Mouse (Mus musculus) CD4-positive, CD25-positive, alpha-beta regulatory T cell, adult 4 months (primary cell): ENCODE data around the gene Spata31d1b. TPM values are rescaled to one million over a fixed set of nuclear protein-coding genes. Genes with fewer than 3 reads are reported as not detected.
"Not testable (repeated sequence)": the region's sequence is repeated elsewhere in the genome, so short reads cannot be mapped to it uniquely, and the experiment has no call there.

Experiments used
- ATAC-seq: one replicate; pipeline ENCODE4 v1.8.0; 2017
- polyA plus RNA-seq, 2 experiments: library from polyadenylated mRNA; unstranded; fragments of 100-300 nt; shearing (Covaris generic); gene quantifications; one replicate each; pipeline ENCODE4 v1.2.1; 2017

Spata31d1b gene
- polyA plus RNA-seq, 2 experiments from 2014 or later, result not detected

DNA sequence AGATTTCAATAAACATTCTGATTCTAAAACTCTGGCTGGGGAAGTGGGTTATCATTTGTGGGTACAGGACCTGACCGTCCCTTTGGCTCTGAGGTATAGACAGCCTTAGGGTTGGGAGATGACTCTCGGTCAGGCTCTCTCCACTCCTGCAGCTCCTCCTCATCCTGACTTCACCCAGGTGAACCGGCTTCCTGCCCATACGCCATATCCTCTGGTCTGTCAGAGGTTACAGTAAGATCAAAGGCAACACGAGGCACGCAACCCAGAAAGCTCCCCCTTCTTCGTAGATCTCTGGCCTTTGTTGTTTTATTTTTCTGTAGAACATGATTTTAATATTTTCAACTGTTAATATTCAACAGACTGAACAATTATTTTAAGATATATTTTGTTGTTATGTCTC, 16.3 kb upstream of the Spata31d1b start:
- ATAC-seq, result peak; percentile 92

DNA sequence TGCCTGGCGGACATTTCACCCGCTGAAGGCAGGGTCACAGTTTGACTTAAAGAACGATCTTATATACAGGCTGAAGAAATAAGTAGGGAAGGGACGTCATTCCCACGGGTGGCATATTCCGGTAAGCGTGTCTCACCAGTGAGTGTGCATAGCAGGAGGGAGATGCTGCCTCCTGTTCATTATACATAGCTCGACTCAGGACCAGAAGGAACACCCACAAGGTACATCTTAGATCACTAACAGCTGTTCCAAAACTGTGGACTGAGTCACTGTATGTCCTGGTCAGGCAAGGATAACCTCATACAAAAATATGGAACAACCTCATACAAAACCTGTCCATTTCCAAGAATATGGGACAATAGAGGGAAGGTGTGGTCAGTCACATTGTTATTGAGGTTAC, 13.0 kb upstream of the Spata31d1b start:
- ATAC-seq, result no peak

DNA sequence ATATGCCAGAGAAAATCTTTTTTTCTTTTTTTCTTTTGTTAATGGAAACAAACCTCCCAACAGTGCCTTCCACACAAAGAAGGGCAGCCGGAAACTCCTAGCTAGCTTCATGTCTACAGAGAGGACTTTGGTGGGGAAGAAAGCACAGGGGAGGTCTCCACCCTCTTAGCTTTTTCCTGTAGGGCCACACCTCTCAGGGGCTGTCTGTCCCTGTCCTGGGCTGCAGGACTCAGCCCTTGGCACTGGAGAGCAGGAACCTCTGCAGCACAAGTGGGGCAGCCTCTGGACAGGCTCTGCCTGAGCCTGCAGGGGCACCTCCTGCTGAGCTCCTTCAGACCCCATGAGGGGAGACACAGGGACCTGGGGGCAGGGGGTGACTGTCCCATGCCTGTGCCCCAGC, 11.9 kb upstream of the Spata31d1b start:
- ATAC-seq, result not testable (repeated sequence)

- no peak for ATAC-seq
These were observed 8.6 kb upstream of the Spata31d1b start for GRCm38 (mm10) chr13:59703514-59703913.

DNA sequence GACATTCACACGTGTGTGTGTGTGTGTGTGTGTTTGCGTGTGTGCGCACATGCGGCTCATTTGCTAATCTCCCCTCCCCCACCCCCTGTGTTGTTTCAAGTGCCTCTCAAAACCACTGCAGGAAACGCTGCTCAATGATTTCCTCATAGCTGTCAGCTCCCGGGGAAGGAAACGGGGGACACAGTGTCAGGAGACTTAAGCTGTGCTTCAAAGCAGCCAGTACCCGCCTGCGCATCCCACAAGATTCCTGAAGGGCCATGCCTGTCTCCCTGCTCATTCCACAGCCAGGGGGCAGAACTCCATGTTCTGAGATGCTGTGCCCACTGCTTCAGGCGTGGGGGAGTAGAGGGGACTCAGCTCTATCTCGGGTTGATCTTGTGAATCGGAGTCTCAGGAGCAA, 7.5 kb upstream of the Spata31d1b start:
- peak; percentile 91 for ATAC-seq

- no peak for ATAC-seq
These were observed 1.9 kb upstream of the Spata31d1b start, which contains the start of gene Spata31d1a for GRCm38 (mm10) chr13:59710230-59710629. Gene Spata31d1a, minus strand, starts transcription at chr13:59710330.

- ATAC-seq, result peak; percentile 99
These were observed 1.6 kb downstream of the Spata31d1b start for GRCm38 (mm10) chr13:59713710-59714109.

DNA sequence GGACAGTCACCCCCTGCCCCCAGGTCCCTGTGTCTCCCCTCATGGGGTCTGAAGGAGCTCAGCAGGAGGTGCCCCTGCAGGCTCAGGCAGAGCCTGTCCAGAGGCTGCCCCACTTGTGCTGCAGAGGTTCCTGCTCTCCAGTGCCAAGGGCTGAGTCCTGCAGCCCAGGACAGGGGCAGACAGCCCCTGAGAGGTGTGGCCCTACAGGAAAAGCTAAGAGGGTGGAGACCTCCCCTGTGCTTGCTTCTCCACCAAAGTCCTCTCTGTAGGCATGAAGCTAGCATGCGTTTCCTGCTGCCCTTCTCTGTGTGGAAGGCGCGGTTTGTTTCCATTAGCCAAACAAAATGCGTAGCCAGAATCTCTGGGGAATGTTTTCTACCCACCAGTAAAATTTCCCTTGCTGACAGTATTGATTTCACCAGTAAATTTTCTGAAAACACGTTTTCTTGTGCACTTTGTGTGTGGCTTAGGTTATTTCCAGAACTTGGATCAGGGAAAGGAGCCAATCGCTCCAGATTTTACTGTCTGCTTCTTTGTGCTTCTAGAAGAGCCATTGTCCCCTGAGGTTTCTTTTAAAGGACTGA, 6.9 kb downstream of the Spata31d1b start:
- peak; percentile 39 for ATAC-seq

GRCm38 (mm10) chr13:59719475-59719874, 7.4 kb downstream of the Spata31d1b start:
- ATAC-seq, result no peak

- not testable (repeated sequence) for ATAC-seq
These were observed 10.0 kb downstream of the Spata31d1b start for GRCm38 (mm10) chr13:59722089-59722488.

DNA sequence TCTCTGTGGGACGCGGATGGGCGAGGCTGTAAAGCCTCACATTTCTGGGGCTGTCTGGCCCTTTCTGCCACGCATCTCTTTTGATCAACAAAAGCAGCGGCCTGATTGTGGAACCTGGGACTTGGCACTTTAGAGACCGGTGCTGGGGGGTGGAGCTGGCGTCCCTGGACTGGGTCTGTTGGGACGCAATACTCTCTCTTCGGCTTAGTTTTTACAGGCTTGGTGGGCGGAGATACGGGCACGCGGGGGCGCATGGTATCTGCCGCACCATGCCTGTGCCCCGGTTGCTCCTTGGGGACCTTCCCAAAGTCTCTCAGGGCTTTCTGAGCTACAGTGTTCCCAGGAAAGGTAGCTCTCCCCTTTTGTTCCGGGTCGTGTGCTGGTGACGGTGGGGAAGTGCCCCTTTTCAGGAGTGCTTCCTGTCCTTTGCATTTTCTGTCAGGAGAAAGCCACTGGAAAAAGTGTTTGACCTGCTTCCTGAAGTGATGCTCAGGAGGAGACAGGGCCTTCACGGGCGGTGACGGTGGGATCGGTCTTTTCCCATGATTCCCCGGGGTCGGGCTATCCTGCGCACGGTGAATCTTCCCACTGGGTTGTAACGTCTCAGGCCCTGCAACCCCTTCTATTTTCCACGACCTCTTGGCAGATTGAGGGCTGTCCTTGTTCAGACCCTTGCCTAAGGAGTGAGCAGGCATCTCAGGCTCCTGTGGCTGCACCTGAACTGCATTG, 14.2 kb downstream of the Spata31d1b start:
- ATAC-seq, result no peak

GRCm38 (mm10) chr13:59728378-59729093, 16.5 kb downstream of the Spata31d1b start:
- peak; percentile 96 for ATAC-seq

DNA sequence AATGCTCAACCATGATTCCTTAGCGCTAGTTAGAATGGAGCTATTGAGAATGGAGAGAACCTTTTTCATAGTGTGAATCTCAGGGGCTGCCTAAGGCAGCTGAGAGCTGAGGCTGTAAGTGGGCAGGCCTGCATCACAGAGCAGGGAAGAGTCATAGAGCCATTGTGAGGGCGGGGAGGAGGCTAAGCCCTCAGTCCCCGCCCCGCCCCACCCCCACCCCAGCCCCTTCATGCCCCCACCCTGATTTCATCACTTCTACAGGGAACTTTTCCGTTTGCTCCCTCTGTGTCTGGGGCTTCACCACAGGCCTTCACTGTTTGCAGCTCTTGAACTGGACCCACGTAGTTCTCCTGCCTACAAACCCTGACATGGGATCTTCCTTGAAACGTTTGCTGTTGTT, 19.6 kb downstream of the Spata31d1b start, which contains the start of gene Spata31d1d:
TSS of gene Spata31d1d (minus strand) at position 101 of the 400 bp plus-strand sequence.
- no peak for ATAC-seq

DNA sequence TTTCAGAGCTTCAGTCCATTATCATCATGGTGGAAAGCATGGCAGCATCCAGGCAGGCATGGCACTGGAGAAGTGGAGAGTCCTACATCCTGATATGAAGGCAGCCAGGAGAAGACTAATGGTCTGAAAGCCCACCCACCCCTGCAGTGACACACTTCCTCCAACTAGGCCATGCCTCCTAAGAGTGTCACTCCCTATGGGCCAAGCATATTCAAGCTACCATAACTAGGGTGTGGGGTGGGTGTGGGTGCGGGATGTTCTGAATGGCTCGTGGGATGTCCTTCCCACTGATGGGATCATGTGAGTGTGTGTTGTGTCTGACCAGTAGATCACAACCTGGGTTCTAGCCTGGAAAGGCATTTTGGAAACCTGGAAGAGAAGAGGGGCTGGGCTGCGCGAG, 21.9 kb downstream of the Spata31d1b start:
- ATAC-seq, result no peak

- ATAC-seq, result not testable (repeated sequence)
These were observed 22.3 kb downstream of the Spata31d1b start for GRCm38 (mm10) chr13:59734347-59734746.

DNA sequence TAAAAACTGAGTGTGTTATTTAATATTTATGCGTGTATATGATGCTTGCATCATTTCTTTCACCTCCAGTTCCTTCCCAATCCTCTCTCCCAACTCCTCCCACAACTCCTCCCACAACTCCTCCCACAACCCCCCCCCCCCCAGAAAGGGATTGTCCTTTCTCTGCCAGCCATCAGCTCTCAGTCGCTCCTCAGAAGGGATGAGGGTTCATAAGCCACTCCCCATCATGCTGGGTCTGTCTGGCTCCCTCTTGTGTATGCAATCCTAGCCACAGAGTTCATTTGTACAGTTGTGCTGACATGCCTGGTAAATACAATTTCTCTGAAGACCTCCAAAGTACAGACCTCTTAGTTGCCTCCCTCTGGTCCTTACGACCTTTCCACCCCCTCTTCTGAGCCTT, 23.1 kb downstream of the Spata31d1b start:
- no peak for ATAC-seq

DNA sequence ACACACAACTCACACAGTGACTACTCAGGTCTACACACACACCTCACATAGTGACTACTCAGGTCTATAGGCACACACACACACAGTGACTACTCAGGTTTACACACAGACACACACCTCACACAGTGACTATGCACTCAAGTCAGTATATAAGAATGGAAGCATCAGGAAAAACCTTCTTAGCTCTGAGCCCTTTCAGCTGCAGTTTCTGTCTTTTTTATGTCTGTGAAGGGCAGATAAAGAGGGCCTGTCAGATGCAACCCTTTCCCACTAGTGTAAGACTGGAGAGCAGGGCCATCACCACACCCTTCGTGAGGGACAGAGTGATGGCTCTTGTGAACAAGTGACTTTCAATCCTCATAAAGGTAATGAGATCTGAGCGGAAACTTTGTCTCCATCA, 26.4 kb downstream of the Spata31d1b start:
- ATAC-seq, result no peak

- ATAC-seq, result no peak
These were observed 27.3 kb downstream of the Spata31d1b start for GRCm38 (mm10) chr13:59739397-59739796.

GRCm38 (mm10) chr13:59741096-59741495, 29.0 kb downstream of the Spata31d1b start:
- ATAC-seq, result no peak

- ATAC-seq, result no peak
These were observed 29.6 kb downstream of the Spata31d1b start for GRCm38 (mm10) chr13:59741697-59742096.

GRCm38 (mm10) chr13:59745462-59745861, 33.4 kb downstream of the Spata31d1b start:
- no peak for ATAC-seq

- ATAC-seq, result no peak
These were observed 34.1 kb downstream of the Spata31d1b start for GRCm38 (mm10) chr13:59746164-59746563.

GRCm38 (mm10) chr13:59746711-59747110, 34.6 kb downstream of the Spata31d1b start, which contains the start of gene 1700014D04Rik:
Gene 1700014D04Rik, minus strand, starts transcription at chr13:59746752.
- no peak for ATAC-seq
